Mouse (Mus musculus): ENCODE measurements at regions not wholly inside any gene's neighbourhood (a gene's known extent, or its start where the extent isn't known, plus 50 kb on each side); places are given as distances from the start of the nearest gene placed in this dataset.

DNA sequence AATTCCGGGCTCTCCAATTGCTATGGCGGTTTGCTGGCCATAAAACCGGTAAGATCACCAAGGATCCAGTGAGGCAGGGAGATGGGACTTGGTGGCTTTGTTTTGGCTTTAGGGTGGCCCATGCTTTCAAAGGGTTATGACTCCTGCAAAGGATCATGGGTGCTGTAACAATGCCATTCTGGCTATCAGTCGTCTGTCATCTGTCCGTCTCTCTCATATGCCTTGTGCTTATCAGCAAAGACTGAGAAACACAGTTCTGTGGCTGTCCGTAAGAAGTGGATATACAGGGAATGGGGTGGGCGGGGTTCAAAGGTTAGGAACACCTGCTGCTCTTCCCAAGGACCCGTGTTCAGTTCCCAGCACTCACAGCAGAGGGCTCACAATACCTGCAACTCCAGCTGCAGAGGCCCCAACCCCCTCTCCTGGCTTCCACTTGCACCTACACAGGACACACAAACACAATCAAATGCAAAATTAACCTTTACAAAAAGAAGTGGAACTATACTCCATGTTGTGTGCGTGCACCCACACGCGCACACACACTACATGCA, 171.2 kb upstream of the Ubl3 start:
- TF ChIP-seq GATA1 (IDR thresholded peaks at IDR 0.05; ENCODE audit: low read length), result no peak
- TF ChIP-seq TAL1 (IDR thresholded peaks at IDR 0.05; ENCODE audit: low read length), result no peak

Measured in erythroblast, embryonic 14.5 days (primary cell).